Mouse (Mus musculus) urinary bladder, postnatal 25 days (tissue): ENCODE results near the gene Rorc.
A peak's percentile ranks its signal among the peaks of the same experiment; 100 is the strongest.

Experiments
- DNase-seq: peaks from one replicate; pipeline ENCODE4 v3.0.0; 2022; ENCODE audit warnings: low spot score

The Rorc gene

GRCm38 (mm10) chr3:94377028-94377923, 4.7 kb downstream of the Rorc start:
- DNase-seq: no peak

GRCm38 (mm10) chr3:94379831-94380510, 7.4 kb downstream of the Rorc start:
- no peak for DNase-seq

GRCm38 (mm10) chr3:94382308-94382707, 9.7 kb downstream of the Rorc start:
- no peak for DNase-seq

- DNase-seq: no peak
Measured at GRCm38 (mm10) chr3:94383476-94383875, 10.9 kb downstream of the Rorc start.

GRCm38 (mm10) chr3:94386671-94387070, 14.1 kb downstream of the Rorc start:
- DNase-seq: no peak

GRCm38 (mm10) chr3:94387391-94387790, 14.8 kb downstream of the Rorc start:
- DNase-seq: no peak

GRCm38 (mm10) chr3:94388047-94388446, 15.5 kb downstream of the Rorc start:
- DNase-seq: no peak

GRCm38 (mm10) chr3:94389420-94389819, 16.8 kb downstream of the Rorc start:
- no peak for DNase-seq

- no peak for DNase-seq
Measured at GRCm38 (mm10) chr3:94391001-94391400, 18.4 kb downstream of the Rorc start.

GRCm38 (mm10) chr3:94392128-94392527, 19.5 kb downstream of the Rorc start:
- no peak for DNase-seq

GRCm38 (mm10) chr3:94393049-94393448, 20.5 kb downstream of the Rorc start:
- DNase-seq: no peak

- no peak for DNase-seq
Measured at GRCm38 (mm10) chr3:94396336-94396735, 23.7 kb downstream of the Rorc start.

- DNase-seq: no peak
Measured at GRCm38 (mm10) chr3:94396851-94397250, 24.3 kb downstream of the Rorc start.

- no peak for DNase-seq
Measured at GRCm38 (mm10) chr3:94398217-94398616, 25.6 kb downstream of the Rorc start, which contains the start of gene Lingo4. TSS of gene Lingo4 (plus strand) at chr3:94398517.

GRCm38 (mm10) chr3:94398943-94399481, 26.4 kb downstream of the Rorc start:
- no peak for DNase-seq

- DNase-seq: no peak
Measured at GRCm38 (mm10) chr3:94399663-94400310, 27.2 kb downstream of the Rorc start.

GRCm38 (mm10) chr3:94402451-94402850, 29.9 kb downstream of the Rorc start:
- DNase-seq: no peak

GRCm38 (mm10) chr3:94404366-94405054, 31.9 kb downstream of the Rorc start:
- DNase-seq: no peak

GRCm38 (mm10) chr3:94405561-94405960, 33.0 kb downstream of the Rorc start:
- DNase-seq: no peak

GRCm38 (mm10) chr3:94412530-94412929, 39.9 kb downstream of the Rorc start:
- DNase-seq: no peak

- DNase-seq: peak; percentile 82
Measured at GRCm38 (mm10) chr3:94413031-94413679, 40.6 kb downstream of the Rorc start, which contains the start of gene Tdrkh. TSS of gene Tdrkh (plus strand) at chr3:94413273.
